Mouse (Mus musculus): ENCODE data around the gene Nin.

GRCm38 (mm10) chr12:69982874-69983273, 130.6 kb downstream of the Nin start:
- TF ChIP-seq POLR2A (IDR thresholded peaks at IDR 0.05; ENCODE audit: control insufficient read depth, low read depth, low read length) (no peak), CTCF (IDR thresholded peaks at IDR 0.05; ENCODE audit: control insufficient read depth, insufficient read depth, insufficient replicate concordance, low read depth, low read length) (no peak)
